Mouse (Mus musculus) lung, embryonic 16.5 days (tissue): ENCODE measurements at regions not wholly inside any gene's neighbourhood (a gene's known extent, or its start where the extent isn't known, plus 50 kb on each side); places are given as distances from the start of the nearest gene placed in this dataset.

ENCODE experiments used
- ATAC-seq: fragments of 200-750 bp; cut with Nextera tagmentation; 2 replicates; pipeline ENCODE4 v1.8.0; 2017; ENCODE audit warnings: low read depth, mild to moderate bottlenecking, moderate library complexity
- H3K27ac ChIP-seq: fragments of 300-500 bp; sonication (generic); 2 replicates; pipeline ENCODE4 v1.5.1; 2014; ENCODE audit warnings: mild to moderate bottlenecking, control low read depth, low read length
- H3K27me3 ChIP-seq: fragments of 300-500 bp; sonication (generic); 2 replicates; pipeline ENCODE4 v1.6.1; 2014; ENCODE audit warnings: low read depth, low read length, mixed read lengths; ENCODE audit not compliant: control insufficient read depth, insufficient read depth
- H3K36me3 ChIP-seq: fragments of 300-500 bp; sonication (generic); 2 replicates; pipeline ENCODE4 v1.6.1; 2014; ENCODE audit warnings: low read length; ENCODE audit not compliant: control insufficient read depth, insufficient read depth
- H3K4me1 ChIP-seq: fragments of 300-500 bp; sonication (generic); replicated peaks from 2 replicates; pipeline ENCODE4 v1.6.1; 2014; ENCODE audit warnings: low read length, mixed read lengths; ENCODE audit not compliant: control insufficient read depth, insufficient read depth
- H3K4me2 ChIP-seq: fragments of 300-500 bp; sonication (generic); 2 replicates; pipeline ENCODE4 v1.6.1; 2014; ENCODE audit warnings: low read depth, low read length, control low read depth
- H3K4me3 ChIP-seq: fragments of 300-500 bp; sonication (generic); 2 replicates; pipeline ENCODE4 v1.5.1; 2014; ENCODE audit warnings: mild to moderate bottlenecking, low read length, control low read depth
- H3K9ac ChIP-seq: fragments of 300-500 bp; sonication (generic); 2 replicates; pipeline ENCODE4 v1.6.1; 2014; ENCODE audit warnings: low read length, control low read depth
- H3K9me3 ChIP-seq: fragments of 300-500 bp; sonication (generic); 2 replicates; pipeline ENCODE4 v1.6.1; 2016; ENCODE audit warnings: low read length; ENCODE audit not compliant: control insufficient read depth
- WGBS: fragments of 180-500 bp; shearing (Covaris S2); extraction: QIAGEN DNeasy Blood & Tissue Kit; methylation state at CpG from one replicate; pipeline ENCODE4 v1.1.7; 2014; 5-methylcytosine and 5-hydroxymethylcytosine counted together

DNA sequence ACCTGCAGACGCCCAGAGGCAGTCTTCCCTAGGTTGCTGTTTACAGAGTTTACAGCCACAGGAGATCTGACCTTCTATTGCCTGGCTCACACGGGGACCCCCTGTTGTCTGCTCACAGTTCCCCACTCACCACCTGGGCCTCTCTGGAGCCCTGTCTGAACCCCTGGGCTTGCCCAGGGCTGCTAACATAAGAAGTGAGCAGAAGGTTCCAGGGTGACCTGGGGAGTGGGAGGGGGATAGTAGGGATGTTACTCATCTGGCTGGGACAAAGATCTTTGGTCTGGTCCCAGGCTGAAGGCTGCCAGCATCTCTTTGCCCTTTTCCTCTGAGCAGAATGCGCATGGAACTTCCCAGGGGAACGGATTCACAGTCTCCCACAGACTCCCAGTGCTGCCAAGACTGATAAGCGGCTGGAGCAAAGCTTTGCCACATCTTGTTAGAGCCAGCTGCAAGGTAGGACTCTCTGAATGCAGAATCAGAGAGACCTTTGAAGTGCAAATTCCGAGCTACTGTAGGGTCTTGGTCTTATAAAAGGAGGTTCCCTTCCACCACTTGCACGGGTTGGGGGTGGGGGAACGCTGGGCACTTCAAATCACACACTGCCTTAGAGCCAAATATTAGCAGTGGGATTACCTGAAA lies 622.5 kb upstream of the Gm19410 start:
- H3K4me2 ChIP-seq, result no peak overlapping the region
- no peak overlapping the region for H3K9ac ChIP-seq
- no peaks in the 10 kb centered on the region; the same call in 1 of the 2 replicates for H3K4me1 ChIP-seq
- no peak for ATAC-seq
- 24% methylated on average over 8 of the region's 8 CpGs for WGBS
- no peak overlapping the region for H3K4me3 ChIP-seq
- H3K36me3 ChIP-seq, result no peaks in the 10 kb centered on the region
- H3K27ac ChIP-seq, result no peak overlapping the region
- H3K9me3 ChIP-seq, result no peaks in the 10 kb centered on the region
- no peaks in the 10 kb centered on the region for H3K27me3 ChIP-seq

DNA sequence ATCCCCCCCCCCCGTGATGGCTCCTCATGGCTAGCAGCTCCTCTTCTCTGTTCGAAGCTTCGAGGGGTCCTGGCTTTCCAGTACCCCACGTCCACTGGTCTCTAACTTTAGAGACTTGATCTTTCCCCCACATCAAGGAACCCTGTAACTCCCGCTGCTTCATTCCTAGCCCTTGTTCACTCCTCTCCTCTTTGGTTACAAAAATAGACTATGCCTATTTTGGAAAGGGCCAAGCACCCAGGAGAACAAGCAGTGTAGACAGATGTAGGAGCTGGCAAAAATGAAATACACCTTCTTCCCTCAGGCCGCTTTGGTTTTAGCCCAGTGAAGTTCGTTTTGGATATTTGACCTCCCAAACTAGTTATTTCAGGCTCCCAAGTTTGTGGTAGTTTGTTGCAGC lies 621.9 kb upstream of the Gm19410 start:
- no peak overlapping the region for H3K4me2 ChIP-seq
- H3K27ac ChIP-seq, result no peak overlapping the region
- no peaks in the 10 kb centered on the region for H3K27me3 ChIP-seq
- H3K4me3 ChIP-seq, result no peak overlapping the region
- 52% methylated on average over 7 of the region's 7 CpGs for WGBS
- no peaks in the 10 kb centered on the region for H3K36me3 ChIP-seq
- no peak for ATAC-seq
- H3K9me3 ChIP-seq, result no peaks in the 10 kb centered on the region
- no peaks in the 10 kb centered on the region; the same call in 1 of the 2 replicates for H3K4me1 ChIP-seq
- no peak overlapping the region for H3K9ac ChIP-seq

DNA sequence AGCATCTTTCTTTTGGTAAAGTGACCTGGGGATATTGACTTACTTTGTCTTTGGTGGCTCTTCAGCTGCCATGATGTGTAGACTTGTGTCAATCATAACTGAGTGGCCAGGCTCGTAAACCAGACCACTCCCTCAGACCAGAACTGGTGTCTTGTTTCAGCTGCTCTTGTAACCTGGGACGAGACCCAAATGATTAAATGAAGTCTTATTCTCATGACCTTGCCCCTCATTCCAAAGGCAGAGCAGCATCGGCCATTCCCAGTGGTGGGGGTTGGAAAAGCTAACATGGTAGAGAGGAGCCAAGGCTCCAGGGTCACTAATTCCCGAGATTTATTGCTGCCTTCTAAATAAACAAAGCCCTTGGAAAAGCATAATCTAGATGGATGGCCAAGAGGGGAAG lies 621.2 kb upstream of the Gm19410 start:
- no peaks in the 10 kb centered on the region; the same call in 1 of the 2 replicates for H3K4me1 ChIP-seq
- no peaks in the 10 kb centered on the region for H3K27me3 ChIP-seq
- WGBS, result 19% methylated on average over 4 of the region's 4 CpGs
- H3K9me3 ChIP-seq, result no peaks in the 10 kb centered on the region
- no peak overlapping the region for H3K4me3 ChIP-seq
- H3K9ac ChIP-seq, result no peak overlapping the region
- no peaks in the 10 kb centered on the region for H3K36me3 ChIP-seq
- no peak overlapping the region for H3K4me2 ChIP-seq
- peak; percentile 60 for ATAC-seq
- H3K27ac ChIP-seq, result no peak overlapping the region

DNA sequence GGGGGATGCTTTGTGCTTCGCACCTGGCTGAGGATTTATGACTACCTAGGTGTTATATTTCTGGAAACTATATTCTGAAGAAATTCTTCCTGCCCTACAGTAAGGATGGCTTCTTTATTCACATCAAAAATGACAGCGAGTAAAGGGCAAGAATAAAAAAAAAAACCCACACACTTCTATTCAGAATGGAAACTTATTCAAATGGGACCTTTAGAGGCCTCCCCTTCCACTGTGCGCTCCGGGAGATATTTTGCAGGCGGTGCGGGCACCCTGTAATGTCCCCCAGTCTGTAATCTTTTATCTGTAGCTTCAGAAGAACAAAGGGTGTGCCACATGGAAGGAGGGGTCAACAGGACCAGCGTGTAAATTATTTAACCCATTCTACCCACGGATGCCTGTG lies 618.1 kb upstream of the Gm19410 start:
- Histone ChIP-seq H3K4me1 (no peaks in the 10 kb centered on the region; the same call in 1 of the 2 replicates), H3K9me3 (no peaks in the 10 kb centered on the region), H3K4me2 (no peak overlapping the region), H3K9ac (no peak overlapping the region), H3K36me3 (no peaks in the 10 kb centered on the region), H3K27me3 (no peaks in the 10 kb centered on the region), H3K4me3 (no peak overlapping the region), H3K27ac (no peak overlapping the region)
- WGBS, result 88% methylated on average over 8 of the region's 8 CpGs
- ATAC-seq, result no peak

DNA sequence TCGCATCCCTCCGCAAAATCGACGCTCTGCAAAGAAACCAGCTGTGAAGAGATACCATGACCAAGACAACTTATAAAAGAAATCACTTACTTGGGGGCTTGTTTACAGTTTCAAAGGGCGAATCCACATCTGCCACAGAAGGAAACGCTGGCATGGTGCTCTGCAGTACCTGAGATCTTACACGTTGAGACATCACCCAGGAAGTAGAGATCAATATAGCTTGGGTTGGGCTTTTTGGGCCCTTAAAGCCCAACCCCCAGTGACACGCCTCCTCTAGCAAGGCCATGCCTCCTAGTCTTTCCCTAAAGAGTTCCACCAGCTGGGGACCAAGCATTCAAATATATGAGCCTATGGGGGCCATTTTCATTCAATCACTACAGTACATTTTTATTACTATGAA lies 617.6 kb upstream of the Gm19410 start:
- H3K27me3 ChIP-seq, result no peaks in the 10 kb centered on the region
- no peaks in the 10 kb centered on the region for H3K36me3 ChIP-seq
- WGBS, result 91% methylated on average over 8 of the region's 8 CpGs
- H3K4me3 ChIP-seq, result no peak overlapping the region
- H3K4me2 ChIP-seq, result no peak overlapping the region
- H3K9ac ChIP-seq, result no peak overlapping the region
- H3K27ac ChIP-seq, result no peak overlapping the region
- H3K9me3 ChIP-seq, result no peaks in the 10 kb centered on the region
- no peak for ATAC-seq
- no peaks in the 10 kb centered on the region; the same call in 1 of the 2 replicates for H3K4me1 ChIP-seq

DNA sequence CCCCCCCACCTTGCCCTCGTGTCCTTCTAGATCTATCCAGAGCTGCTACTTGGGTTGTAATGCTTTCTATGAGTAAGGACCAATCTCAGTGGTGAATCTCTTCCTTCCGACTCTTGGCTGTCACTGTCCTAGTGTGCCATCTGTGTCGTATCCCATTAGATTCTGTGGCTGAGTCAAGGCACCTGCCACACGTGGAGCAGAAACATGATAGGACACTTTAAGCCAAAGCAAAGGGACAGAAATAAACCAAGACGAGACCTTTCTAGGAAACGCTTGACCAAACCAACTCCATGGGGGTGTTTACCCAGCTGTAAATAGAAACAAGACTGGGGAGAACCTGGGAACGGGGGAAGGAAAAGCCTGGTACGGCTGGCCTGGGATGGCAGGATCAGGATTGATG lies 613.0 kb upstream of the Gm19410 start:
- H3K9me3 ChIP-seq, result no peaks in the 10 kb centered on the region
- H3K27me3 ChIP-seq, result no peaks in the 10 kb centered on the region
- H3K27ac ChIP-seq, result no peak overlapping the region
- no peak overlapping the region for H3K4me3 ChIP-seq
- ATAC-seq, result no peak
- no peak overlapping the region for H3K4me2 ChIP-seq
- no peaks in the 10 kb centered on the region for H3K36me3 ChIP-seq
- no peaks in the 10 kb centered on the region for H3K4me1 ChIP-seq
- 54% methylated on average over 8 of the region's 8 CpGs for WGBS
- H3K9ac ChIP-seq, result no peak overlapping the region

DNA sequence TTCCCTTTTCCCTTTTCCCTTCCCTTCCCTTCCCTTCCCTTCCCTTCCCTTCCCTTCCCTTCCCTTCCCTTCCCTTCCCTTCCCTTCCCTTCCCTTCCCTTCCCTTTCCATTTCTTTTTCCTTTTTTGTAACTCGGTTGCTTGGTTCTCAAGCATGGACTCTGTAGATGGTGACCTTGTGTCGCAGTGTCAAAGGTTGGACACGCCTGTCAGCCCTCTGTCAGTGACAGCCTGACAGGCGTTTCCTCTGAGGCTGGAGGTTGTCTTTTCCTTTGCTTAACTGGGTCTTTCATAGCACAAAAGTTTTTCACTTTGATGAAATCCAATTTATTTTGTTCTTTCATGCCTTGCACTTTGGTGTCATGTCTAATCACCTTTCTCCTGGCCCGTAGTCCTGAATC lies 609.3 kb upstream of the Gm19410 start:
- no peaks in the 10 kb centered on the region for H3K9me3 ChIP-seq
- no peaks in the 10 kb centered on the region for H3K36me3 ChIP-seq
- H3K4me3 ChIP-seq, result no peak overlapping the region
- H3K4me1 ChIP-seq, result no peaks in the 10 kb centered on the region; the same call in 1 of the 2 replicates
- H3K27ac ChIP-seq, result no peak overlapping the region
- ATAC-seq, result no peak
- WGBS, result 40% methylated on average over 5 of the region's 5 CpGs
- no peak overlapping the region for H3K4me2 ChIP-seq
- H3K27me3 ChIP-seq, result no peaks in the 10 kb centered on the region
- H3K9ac ChIP-seq, result no peak overlapping the region

DNA sequence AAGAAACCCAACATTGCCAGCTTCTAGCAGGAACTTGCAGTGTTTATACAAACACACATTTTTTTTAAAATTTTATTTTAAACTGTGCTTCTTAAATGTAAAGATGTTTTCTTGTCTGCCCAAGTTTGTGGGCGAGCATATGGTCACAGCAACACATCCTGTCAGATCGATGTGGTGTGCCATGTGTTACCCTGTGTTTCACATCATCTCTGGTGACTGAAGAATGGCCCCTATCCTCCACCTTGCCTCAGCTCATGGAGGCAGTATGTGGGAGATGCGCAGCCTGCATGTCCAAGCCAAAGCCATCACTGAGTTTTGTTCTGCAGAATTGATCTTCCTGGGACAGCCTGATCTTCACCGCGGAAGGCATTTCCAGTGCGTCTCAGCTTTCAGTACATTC lies 607.9 kb upstream of the Gm19410 start:
- H3K27ac ChIP-seq, result no peak overlapping the region
- 77% methylated on average over 6 of the region's 6 CpGs for WGBS
- no peak overlapping the region for H3K4me2 ChIP-seq
- no peaks in the 10 kb centered on the region for H3K36me3 ChIP-seq
- no peaks in the 10 kb centered on the region; the same call in 1 of the 2 replicates for H3K4me1 ChIP-seq
- no peak for ATAC-seq
- no peak overlapping the region for H3K9ac ChIP-seq
- H3K9me3 ChIP-seq, result no peaks in the 10 kb centered on the region
- H3K27me3 ChIP-seq, result no peaks in the 10 kb centered on the region
- no peak overlapping the region for H3K4me3 ChIP-seq

DNA sequence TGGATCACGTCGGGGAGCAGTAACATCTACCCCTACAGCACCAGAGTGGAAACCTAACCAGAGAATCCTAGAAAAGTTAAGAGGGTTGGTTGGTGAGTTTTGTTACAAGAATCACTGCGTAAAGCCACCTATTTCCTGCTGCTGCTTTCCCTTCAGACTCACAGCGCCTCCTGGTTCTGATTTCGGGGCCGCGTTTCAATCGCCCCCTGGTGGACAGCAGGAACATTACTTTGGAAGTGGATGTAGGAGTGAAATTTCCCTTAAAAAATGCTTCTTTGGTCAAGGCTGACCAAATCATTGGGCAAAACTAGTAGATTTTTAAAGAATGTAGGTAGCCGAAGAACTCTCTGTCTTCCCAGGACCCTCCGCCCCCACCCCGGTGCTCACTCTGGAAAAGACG lies 606.3 kb upstream of the Gm19410 start:
- H3K4me1 ChIP-seq, result no peaks in the 10 kb centered on the region; the same call in 1 of the 2 replicates
- H3K36me3 ChIP-seq, result no peaks in the 10 kb centered on the region
- peak overlapping the region; percentile 31; the same call in 1 of the 2 replicates for H3K4me2 ChIP-seq
- ATAC-seq, result peak; percentile 45; the same call in 1 of the 2 replicates
- no peaks in the 10 kb centered on the region for H3K27me3 ChIP-seq
- H3K4me3 ChIP-seq, result no peak overlapping the region
- H3K27ac ChIP-seq, result no peak overlapping the region
- H3K9me3 ChIP-seq, result no peaks in the 10 kb centered on the region
- no peak overlapping the region for H3K9ac ChIP-seq
- WGBS, result 14% methylated on average over 12 of the region's 12 CpGs
